Mouse (Mus musculus) cerebellum, adult 2 months (tissue): ENCODE data around the gene Ggt1.

ENCODE experiments used
- CTCF ChIP-seq: fragments of 200-500 bp; IDR thresholded peaks from 2 replicates; pipeline ENCODE4 v1.5.1; 2011; ENCODE audit warnings: low read depth, mild to moderate bottlenecking, control low read depth, low read length, moderate library complexity, borderline replicate concordance; ENCODE audit not compliant: insufficient read depth
- POLR2A ChIP-seq: fragments of 200-500 bp; IDR thresholded peaks from 2 replicates; pipeline ENCODE4 v1.6.1; 2011; ENCODE audit warnings: low read length, control low read depth, borderline replicate concordance; ENCODE audit not compliant: insufficient read depth

DNA sequence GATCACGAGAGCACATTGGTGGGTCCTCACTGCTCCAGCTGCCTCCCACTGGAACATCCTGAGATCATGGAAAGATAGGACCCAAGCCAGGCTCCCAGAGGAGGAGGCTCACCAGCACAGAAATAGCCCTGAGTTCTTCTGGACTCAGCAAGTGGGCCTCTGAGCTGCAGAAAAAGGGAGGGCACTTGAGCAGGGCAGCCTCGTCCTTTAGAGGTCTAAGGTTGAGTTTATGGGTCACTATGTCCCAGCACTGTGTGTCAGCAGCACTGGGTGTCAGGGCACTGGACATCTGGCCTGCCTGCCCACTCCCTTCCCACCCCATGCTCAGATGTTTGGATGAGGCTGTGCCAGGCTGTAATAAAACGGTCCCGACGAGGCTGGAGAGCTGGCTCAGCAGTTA is 26.9 kb downstream of the Ggt1 start:
- TF ChIP-seq POLR2A (no peak), CTCF (no peak)
